Mouse (Mus musculus) heart, embryonic 11.5 days (tissue): ENCODE results near the gene Srrm4. TPM values are rescaled to one million over a fixed set of nuclear protein-coding genes. Genes with fewer than 3 reads are reported as not detected.
A peak's percentile ranks its signal among the peaks of the same experiment; 100 is the strongest.

ENCODE experiments used
- ATAC-seq: fragments of 200-750 bp; cut with Nextera tagmentation; replicated peaks from 2 replicates; pipeline ENCODE4 v1.8.0; 2017; ENCODE audit warnings: moderate library complexity; ENCODE audit not compliant: insufficient number of reproducible peaks, low FRiP score, low TSS enrichment
- H3K27ac ChIP-seq: fragments of 300-500 bp; sonication (generic); 2 replicates; pipeline ENCODE4 v1.5.1; 2014; ENCODE audit warnings: mild to moderate bottlenecking, low read depth, low read length
- H3K27me3 ChIP-seq: fragments of 300-500 bp; sonication (generic); 2 replicates; pipeline ENCODE4 v1.6.1; 2014; ENCODE audit warnings: mild to moderate bottlenecking, low read length, mixed read lengths; ENCODE audit not compliant: control insufficient read depth, insufficient read depth
- H3K36me3 ChIP-seq: fragments of 300-500 bp; sonication (generic); 2 replicates; pipeline ENCODE4 v1.6.1; 2014; ENCODE audit warnings: mild to moderate bottlenecking, low read length, moderate library complexity, mixed read lengths; ENCODE audit not compliant: control insufficient read depth, insufficient read depth
- H3K4me1 ChIP-seq: fragments of 300-500 bp; sonication (generic); 2 replicates; pipeline ENCODE4 v1.6.1; 2014; ENCODE audit warnings: low read length; ENCODE audit not compliant: control insufficient read depth, insufficient read depth
- H3K4me2 ChIP-seq: fragments of 300-500 bp; sonication (generic); 2 replicates; pipeline ENCODE4 v1.6.1; 2014; ENCODE audit warnings: mild to moderate bottlenecking, moderate library complexity
- H3K4me3 ChIP-seq: fragments of 300-500 bp; sonication (generic); 2 replicates; pipeline ENCODE4 v1.5.1; 2014; ENCODE audit warnings: low read depth, low read length
- H3K9ac ChIP-seq: fragments of 300-500 bp; sonication (generic); 2 replicates; pipeline ENCODE4 v1.6.1; 2014; ENCODE audit warnings: mild to moderate bottlenecking, low read depth, low read length, moderate library complexity
- H3K9me3 ChIP-seq: fragments of 300-500 bp; sonication (generic); replicated peaks from 2 replicates; pipeline ENCODE4 v1.6.1; 2016; ENCODE audit warnings: low read length; ENCODE audit not compliant: control insufficient read depth
- WGBS: fragments of 180-500 bp; shearing (Covaris S2); extraction: QIAGEN DNeasy Blood & Tissue Kit; methylation state at CpG from one replicate; pipeline ENCODE4 v1.1.7; 2014; ENCODE audit not compliant: insufficient replicate concordance; 5-methylcytosine and 5-hydroxymethylcytosine counted together
- polyA plus RNA-seq: library from polyadenylated mRNA; unstranded; fragments of >200 nt; fragmentation: Nextera tagmentation; extraction: Ambion mirVana; gene quantifications from 2 replicates; pipeline ENCODE4 v1.2.1, GENCODE M21; 2014

Gene Srrm4
- polyA plus RNA-seq, 1 experiment from 2014 or later = 0.86 TPM

- 41% methylated on average over 7 of the region's 7 CpGs for WGBS
- no peak overlapping the region for H3K27ac ChIP-seq
- H3K4me3 ChIP-seq = no peak overlapping the region
- no peak overlapping the region for H3K9ac ChIP-seq
- no peak for ATAC-seq
- no peaks in the 10 kb centered on the region for H3K36me3 ChIP-seq
- H3K9me3 ChIP-seq = no peaks in the 10 kb centered on the region
- no peaks in the 10 kb centered on the region for H3K27me3 ChIP-seq
- peaks cover 11% of the 10 kb centered on the region for H3K4me1 ChIP-seq
- H3K4me2 ChIP-seq = no peak overlapping the region
These were observed 97.2 kb downstream of the Srrm4 start for GRCm38 (mm10) chr5:116494377-116494776.

DNA sequence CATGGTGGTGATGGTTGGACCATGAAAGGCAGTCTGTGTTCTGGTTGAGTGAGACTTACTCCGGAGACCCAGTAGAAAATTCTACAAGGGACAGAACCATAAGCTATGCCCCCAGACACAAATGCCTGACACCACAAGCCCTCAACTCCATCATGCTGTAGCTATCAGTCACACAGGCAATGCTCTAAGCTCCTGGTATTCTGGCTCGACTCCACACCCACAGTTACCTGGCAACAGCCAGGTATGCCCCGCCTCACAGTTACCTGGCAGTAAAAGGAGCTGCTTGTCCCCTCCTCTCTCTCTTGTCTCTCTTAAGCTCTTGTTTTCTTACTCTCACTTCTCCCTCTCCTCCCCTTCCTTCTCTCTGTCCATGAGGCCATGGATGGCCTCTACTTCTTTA lies 98.9 kb downstream of the Srrm4 start:
- H3K27me3 ChIP-seq = no peaks in the 10 kb centered on the region
- H3K27ac ChIP-seq = no peak overlapping the region
- no peak overlapping the region for H3K4me3 ChIP-seq
- H3K9me3 ChIP-seq = no peaks in the 10 kb centered on the region
- H3K36me3 ChIP-seq = no peaks in the 10 kb centered on the region
- H3K9ac ChIP-seq = no peak overlapping the region
- H3K4me1 ChIP-seq = peaks cover 11% of the 10 kb centered on the region
- no peak overlapping the region for H3K4me2 ChIP-seq
- 73% methylated on average over 3 of the region's 3 CpGs for WGBS
- ATAC-seq = no peak

- Histone ChIP-seq H3K9ac (no peak overlapping the region), H3K9me3 (no peaks in the 10 kb centered on the region), H3K4me1 (peaks cover 11% of the 10 kb centered on the region), H3K4me2 (peak overlapping the region; percentile 37), H3K27me3 (no peaks in the 10 kb centered on the region), H3K36me3 (no peaks in the 10 kb centered on the region), H3K27ac (no peak overlapping the region), H3K4me3 (no peak overlapping the region)
- WGBS = 33% methylated on average over 12 of the region's 12 CpGs
- ATAC-seq = no peak
These were observed 99.7 kb downstream of the Srrm4 start for GRCm38 (mm10) chr5:116491794-116492420.

DNA sequence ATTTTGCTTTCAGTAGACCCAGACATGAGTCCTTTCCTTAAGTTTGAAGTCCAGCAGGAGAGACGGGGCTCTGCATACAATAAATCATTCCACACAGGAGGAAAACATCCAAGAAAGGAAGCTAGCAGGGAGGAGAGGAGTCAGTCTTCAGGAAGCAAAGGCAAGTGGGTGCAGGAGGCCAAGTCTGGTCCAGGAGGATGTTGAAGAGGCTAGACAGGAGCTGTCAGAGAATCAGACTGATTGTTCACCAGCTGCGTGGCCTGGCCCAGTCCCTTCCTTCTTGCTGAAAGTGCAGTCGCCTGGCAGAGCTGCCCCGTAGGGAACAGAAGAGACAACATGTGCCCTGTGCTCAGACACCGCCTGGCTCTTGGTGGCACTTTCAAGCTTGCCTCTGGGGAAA lies 100.8 kb downstream of the Srrm4 start:
- no peak for ATAC-seq
- H3K27ac ChIP-seq = no peak overlapping the region
- peaks cover 16% of the 10 kb centered on the region for H3K4me1 ChIP-seq
- no peak overlapping the region for H3K4me2 ChIP-seq
- no peaks in the 10 kb centered on the region for H3K9me3 ChIP-seq
- H3K36me3 ChIP-seq = no peaks in the 10 kb centered on the region
- WGBS = 55% methylated on average over 5 of the region's 5 CpGs
- no peak overlapping the region for H3K4me3 ChIP-seq
- H3K9ac ChIP-seq = no peak overlapping the region
- H3K27me3 ChIP-seq = no peaks in the 10 kb centered on the region

DNA sequence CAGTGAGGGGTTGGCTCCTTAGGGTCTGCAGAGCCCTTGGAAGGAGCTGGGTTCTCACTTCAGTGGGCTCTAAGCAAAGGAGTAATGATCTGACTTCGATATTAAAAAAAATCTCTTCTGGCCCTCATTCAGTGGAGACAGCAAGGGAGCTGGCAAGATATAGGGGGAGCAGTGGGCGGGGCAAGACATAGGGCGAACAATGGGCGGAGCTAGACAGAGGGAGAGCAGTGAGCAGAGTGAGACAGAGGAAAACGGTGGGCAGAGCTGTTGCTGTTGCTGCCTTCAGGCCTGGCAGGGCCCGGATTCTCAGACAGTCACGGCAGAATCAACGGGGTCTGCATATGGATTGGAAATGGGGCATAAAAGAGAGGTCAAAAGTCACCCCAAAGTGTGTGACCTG lies 102.0 kb downstream of the Srrm4 start:
- Histone ChIP-seq H3K9me3 (no peaks in the 10 kb centered on the region), H3K4me2 (no peak overlapping the region), H3K4me3 (no peak overlapping the region), H3K27me3 (no peaks in the 10 kb centered on the region), H3K9ac (no peak overlapping the region), H3K36me3 (no peaks in the 10 kb centered on the region), H3K27ac (no peak overlapping the region), H3K4me1 (peaks cover 27% of the 10 kb centered on the region)
- WGBS = 62% methylated on average over 8 of the region's 8 CpGs
- ATAC-seq = no peak

DNA sequence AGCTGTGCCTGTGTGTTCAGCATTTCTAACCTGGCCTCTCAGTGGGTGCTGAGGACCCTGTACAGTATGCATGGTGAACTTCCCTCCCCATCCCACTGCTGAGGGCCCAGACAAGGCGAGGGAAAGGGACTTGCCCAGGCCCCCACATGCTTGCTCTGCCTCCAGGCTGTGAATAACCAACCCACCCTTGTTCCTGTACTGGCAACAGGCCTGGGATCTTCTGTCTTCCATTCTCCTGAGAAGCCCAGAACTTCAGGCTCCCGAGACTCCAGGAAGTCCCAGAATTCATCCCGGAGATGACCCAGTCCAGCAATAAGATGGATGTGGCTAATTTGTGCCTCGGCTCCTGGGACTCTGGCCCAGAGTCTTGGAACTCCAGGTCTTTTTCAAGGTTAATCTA lies 105.5 kb downstream of the Srrm4 start:
- WGBS = 55% methylated on average over 4 of the region's 4 CpGs
- no peak overlapping the region for H3K4me2 ChIP-seq

DNA sequence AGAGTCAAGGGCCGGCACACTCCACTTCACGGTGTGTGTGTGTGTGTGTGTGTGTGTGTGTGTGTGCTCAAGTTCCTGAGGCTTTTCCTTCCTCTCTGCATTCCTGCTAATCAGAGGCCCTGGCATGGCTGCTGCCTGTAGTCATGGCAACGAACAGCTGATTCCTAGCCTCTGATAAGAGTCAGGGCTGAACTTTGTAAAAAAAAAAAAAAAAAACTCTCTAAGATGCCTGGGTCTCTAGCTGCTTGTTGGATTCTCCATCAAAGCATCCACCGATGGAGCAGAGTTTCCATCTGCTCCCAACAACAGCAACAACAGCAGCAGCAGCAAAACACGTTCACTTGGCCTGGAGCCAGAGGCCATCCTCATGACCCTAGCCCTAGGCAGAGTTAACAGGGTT lies 106.5 kb downstream of the Srrm4 start:
- Histone ChIP-seq H3K27ac (no peak overlapping the region), H3K4me2 (no peak overlapping the region; the same call in 1 of the 2 replicates), H3K36me3 (no peaks in the 10 kb centered on the region), H3K4me3 (no peak overlapping the region), H3K4me1 (peaks cover 19% of the 10 kb centered on the region), H3K9ac (no peak overlapping the region), H3K9me3 (no peaks in the 10 kb centered on the region), H3K27me3 (no peaks in the 10 kb centered on the region)
- ATAC-seq = peak; percentile 60; the same call in 1 of the 2 replicates
- WGBS = 6% methylated on average over 5 of the region's 5 CpGs

More for the DNA sequence above, 105.5 kb downstream of the Srrm4 start:
- H3K36me3 ChIP-seq = no peaks in the 10 kb centered on the region
- no peaks in the 10 kb centered on the region for H3K9me3 ChIP-seq
- H3K9ac ChIP-seq = no peak overlapping the region
- no peak for ATAC-seq
- no peak overlapping the region for H3K4me3 ChIP-seq
- H3K4me1 ChIP-seq = peaks cover 25% of the 10 kb centered on the region
- no peak overlapping the region for H3K27ac ChIP-seq
- no peaks in the 10 kb centered on the region for H3K27me3 ChIP-seq

DNA sequence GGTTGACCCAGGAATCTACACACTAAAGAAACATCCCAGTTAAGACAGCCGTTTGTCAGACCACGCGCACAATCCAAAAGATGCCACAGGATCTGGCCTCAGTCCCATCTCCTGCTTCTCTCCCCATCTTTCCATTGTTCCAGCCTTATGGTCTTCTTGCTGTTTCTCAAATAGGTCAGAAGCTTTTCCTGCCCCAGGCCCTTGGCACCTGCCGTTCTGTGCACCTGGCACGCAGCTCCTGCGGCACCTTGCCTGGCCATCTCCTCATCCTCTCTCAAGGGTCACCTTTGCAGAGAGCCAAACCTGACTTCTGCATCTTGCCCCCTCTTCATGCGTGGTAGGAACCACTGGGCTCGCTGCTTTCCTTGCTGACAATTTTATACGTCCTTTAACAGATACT lies 107.4 kb downstream of the Srrm4 start:
- 85% methylated on average over 9 of the region's 9 CpGs for WGBS
- Histone ChIP-seq H3K4me3 (no peak overlapping the region), H3K9me3 (no peaks in the 10 kb centered on the region), H3K9ac (no peak overlapping the region), H3K4me1 (peaks cover 19% of the 10 kb centered on the region), H3K27me3 (no peaks in the 10 kb centered on the region), H3K27ac (no peak overlapping the region), H3K36me3 (no peaks in the 10 kb centered on the region), H3K4me2 (no peak overlapping the region)
- ATAC-seq = no peak
